Mouse (Mus musculus) thymus, adult 2 months (tissue): ENCODE data around the gene Ppa2.

Experiments used
- CTCF ChIP-seq: fragments of 200-500 bp; IDR thresholded peaks from 2 replicates; pipeline ENCODE4 v1.5.1; 2012; ENCODE audit warnings: mild to moderate bottlenecking, control low read depth, low read length, moderate library complexity, borderline replicate concordance; ENCODE audit not compliant: control insufficient read depth, poor library complexity, insufficient read depth; ENCODE audit errors: extremely low read depth
- POLR2A ChIP-seq: fragments of 200-500 bp; IDR thresholded peaks from 2 replicates; pipeline ENCODE4 v1.6.1; 2012; ENCODE audit warnings: mild to moderate bottlenecking, low read length, control low read depth, moderate library complexity; ENCODE audit not compliant: control insufficient read depth, poor library complexity, insufficient read depth; ENCODE audit errors: extremely low read depth

DNA sequence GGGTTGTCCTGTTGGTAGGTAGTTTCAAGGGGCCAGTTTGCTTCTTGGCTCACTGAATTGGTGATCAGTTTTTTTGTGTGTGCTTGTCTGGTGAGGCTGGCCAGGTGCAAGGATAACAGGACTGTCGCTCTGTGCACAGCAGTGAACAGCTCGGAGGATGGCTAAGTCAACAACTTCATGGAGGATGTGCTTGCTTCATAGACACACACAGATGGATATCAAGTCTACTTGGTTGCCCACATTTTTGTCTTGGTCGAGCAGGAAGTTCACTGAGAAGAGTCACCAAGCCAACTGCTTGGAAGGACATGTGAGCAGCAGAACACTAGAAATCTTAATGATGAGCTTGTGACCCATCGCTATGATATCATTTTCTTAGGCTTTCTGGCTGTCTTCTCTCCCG, 24.8 kb downstream of the Ppa2 start:
- no peak for TF ChIP-seq POLR2A
- no peak for TF ChIP-seq CTCF
